ENCODE assay signal across 8 mouse cellular contexts in genomic region chr11:108343789-108344462, GRCm38 (mm10). TPM values are rescaled to one million over a fixed set of nuclear protein-coding genes. Genes with fewer than 3 reads are reported as not detected.
A peak's percentile ranks its signal among the peaks of the same experiment; 100 is the strongest.
DNase-seq lines count a peak whose midpoint lies in the region; ATAC-seq lines count a peak whose summit lies in the region.

TSS of gene Prkca (minus strand) at chr11:108343928.

- peak within 1 kb of the TSS; percentile 93 for H3K27ac ChIP-seq in hindbrain, embryonic 16.5 days (ENCODE audit: low read depth, low read length)

- H3K4me3 ChIP-seq in hindbrain, embryonic 16.5 days (ENCODE audit: low read length): peak within 1 kb of the TSS; percentile 83

- H3K36me3 ChIP-seq in hindbrain, embryonic 16.5 days (ENCODE audit: control insufficient read depth, insufficient read depth, low read length): no peaks in the 10 kb centered on the region

- H3K4me1 ChIP-seq in hindbrain, embryonic 16.5 days (ENCODE audit: control insufficient read depth, insufficient read depth, low read depth, low read length): peaks cover 8% of the 10 kb centered on the region

- H3K4me2 ChIP-seq in hindbrain, embryonic 16.5 days (ENCODE audit: low read length): peak within 1 kb of the TSS; percentile 97

- H3K9ac ChIP-seq in hindbrain, embryonic 16.5 days (ENCODE audit: low read depth, low read length): peak within 1 kb of the TSS; percentile 92

- ATAC-seq in hindbrain, embryonic 16.5 days: peak; percentile 97

- peak; percentile 90 for DNase-seq in T-cell, adult 2 months (ENCODE audit: low spot score)
- peak; percentile 97 to 98 for DNase-seq in cerebellum, postnatal 14 days
- DNase-seq in gastrocnemius, adult 18-20 months (ENCODE audit: low spot score): peak; percentile 91
- peak; percentile 93 for DNase-seq in left cerebral cortex, adult 11 months (ENCODE audit: low spot score)
- peak; percentile 96 for DNase-seq in lung, postnatal 36 days
- peak; percentile 96 for DNase-seq in retina, embryonic 14.5 days (ENCODE audit: low spot score)
- DNase-seq in thymus, postnatal 36 days: peak; percentile 93 to 94

- H3K9me3 ChIP-seq in hindbrain, embryonic 16.5 days (ENCODE audit: control insufficient read depth, low read length): no peaks in the 10 kb centered on the region

- WGBS in hindbrain, embryonic 16.5 days: under 1% methylated on average over 51 of the region's 63 CpGs

- H3K27me3 ChIP-seq in hindbrain, embryonic 16.5 days (replicated peaks; ENCODE audit: control insufficient read depth, insufficient read depth, low read length): no peaks in the 10 kb centered on the region

RNA-seq across cellular contexts. Expression of gene Prkca, which starts in this region (rescaled TPM):
- 10 to 100 TPM; 51.3 to 59.9 TPM for total RNA-seq in gastrocnemius, adult 18-20 months (2021)
- polyA plus RNA-seq in hindbrain, embryonic 16.5 days (2015; fragmentation: Nextera tagmentation; extraction: Ambion mirVana): 7.3 and 7.4 TPM in 2 replicates

Comparison
In these comparisons a context has a peak if more than half of its experiments do, and no peak if none do; other contexts are left out.
1. Peak in every context shown above with its lines: DNase-seq, ATAC-seq, H3K4me3 ChIP-seq and H3K27ac ChIP-seq.